Mouse (Mus musculus) embryonic fibroblast, embryonic 13.5 days (primary cell): ENCODE results near the gene Pnpo. TPM values are rescaled to one million over a fixed set of nuclear protein-coding genes. Genes with fewer than 3 reads are reported as not detected.

Source experiments
- H3K27ac ChIP-seq: 2 replicates; pipeline ENCODE4 v1.5.1; 2012; ENCODE audit warnings: low read length, control low read depth, inconsistent platforms; ENCODE audit not compliant: insufficient read depth
- H3K4me1 ChIP-seq: 2 replicates; pipeline ENCODE4 v1.6.1; 2011; ENCODE audit warnings: low read length; ENCODE audit not compliant: control insufficient read depth, insufficient read depth
- H3K4me3 ChIP-seq: 2 replicates; pipeline ENCODE4 v1.5.1; 2011; ENCODE audit warnings: mild to moderate bottlenecking, control low read depth, low read length; ENCODE audit not compliant: insufficient read depth
- CTCF ChIP-seq: IDR thresholded peaks from 2 replicates; pipeline ENCODE4 v1.5.1; 2011; ENCODE audit warnings: mild to moderate bottlenecking, control low read depth, low read length, moderate library complexity, borderline replicate concordance; ENCODE audit not compliant: insufficient read depth
- POLR2A ChIP-seq: IDR thresholded peaks from 2 replicates; pipeline ENCODE4 v1.6.1; 2011; ENCODE audit warnings: low read depth, mild to moderate bottlenecking, control low read depth, low read length, moderate library complexity
- polyA plus RNA-seq: library from polyadenylated mRNA; stranded (reverse); fragments of >200 nt; gene quantifications from 2 replicates; pipeline ENCODE4 v1.2.4, GENCODE M21; 2011; ENCODE audit warnings: low read depth; ENCODE audit not compliant: missing spikeins, insufficient read length

The Pnpo gene
- polyA plus RNA-seq, 1 experiment: 6.8 TPM

DNA sequence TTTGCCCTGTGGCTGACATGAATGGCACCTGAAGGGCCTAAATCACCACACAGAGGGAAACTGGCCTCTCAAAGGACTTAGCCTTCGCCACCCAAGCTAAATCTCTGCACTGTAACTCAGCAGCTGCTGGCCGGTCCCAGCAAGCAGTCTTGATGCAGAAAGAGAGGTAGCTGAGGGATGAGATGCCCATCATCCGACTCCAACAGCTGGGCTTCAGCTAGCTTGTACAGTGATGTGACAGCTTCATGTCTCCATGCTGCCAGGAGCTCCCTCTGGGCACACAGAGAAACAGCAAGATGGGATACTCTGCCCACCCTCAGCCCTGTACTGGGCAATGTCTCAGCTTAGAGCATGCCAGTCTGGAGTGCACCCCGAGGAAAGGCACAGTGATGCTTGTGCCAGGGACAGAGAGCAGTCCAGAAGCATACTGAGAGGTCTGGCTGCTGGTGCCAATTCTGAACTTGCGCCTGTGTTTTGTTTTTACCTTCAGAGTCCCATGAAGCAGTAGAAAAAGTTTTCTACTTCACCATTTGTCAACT is 29.7 kb upstream of the Pnpo start:
- no peak overlapping the region for H3K4me3 ChIP-seq
- peaks cover 42% of the 10 kb centered on the region for H3K4me1 ChIP-seq
- peak overlapping the region; percentile 59 for H3K27ac ChIP-seq
- TF ChIP-seq CTCF (no peak), POLR2A (no peak)

GRCm38 (mm10) chr11:96972906-96973305 is 29.1 kb upstream of the Pnpo start:
- Histone ChIP-seq H3K4me1 (peaks cover 41% of the 10 kb centered on the region), H3K4me3 (no peak overlapping the region), H3K27ac (peak overlapping the region; percentile 59)
- TF ChIP-seq POLR2A: no peak
- TF ChIP-seq CTCF: no peak

DNA sequence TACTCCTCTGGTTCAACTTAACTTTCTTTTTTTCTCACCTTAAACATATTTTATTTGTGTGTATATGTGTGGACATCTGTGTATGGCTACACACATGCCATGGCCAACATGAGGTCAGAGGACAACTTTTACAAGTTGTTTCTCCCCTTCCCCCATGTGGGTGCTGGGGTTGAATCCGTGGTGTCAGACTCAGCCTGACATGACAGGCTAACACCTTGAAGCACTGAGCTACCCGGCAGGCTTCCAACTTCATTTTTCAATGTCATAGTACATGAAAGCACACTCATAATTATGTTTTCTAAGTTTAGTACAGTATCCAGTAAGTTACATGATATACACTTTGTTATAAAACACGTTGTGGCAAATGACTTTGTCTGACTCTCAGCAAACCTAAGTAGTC is 26.6 kb upstream of the Pnpo start:
- Histone ChIP-seq H3K27ac (peak overlapping the region; percentile 97), H3K4me1 (peaks cover 42% of the 10 kb centered on the region), H3K4me3 (no peak overlapping the region)
- no peak for TF ChIP-seq POLR2A
- no peak for TF ChIP-seq CTCF

- no peak overlapping the region for H3K4me3 ChIP-seq
- H3K4me1 ChIP-seq: peaks cover 40% of the 10 kb centered on the region
- peak overlapping the region; percentile 97 for H3K27ac ChIP-seq
- TF ChIP-seq POLR2A (no peak), CTCF (no peak)
Observed at GRCm38 (mm10) chr11:96969746-96970145, 26.0 kb upstream of the Pnpo start.

DNA sequence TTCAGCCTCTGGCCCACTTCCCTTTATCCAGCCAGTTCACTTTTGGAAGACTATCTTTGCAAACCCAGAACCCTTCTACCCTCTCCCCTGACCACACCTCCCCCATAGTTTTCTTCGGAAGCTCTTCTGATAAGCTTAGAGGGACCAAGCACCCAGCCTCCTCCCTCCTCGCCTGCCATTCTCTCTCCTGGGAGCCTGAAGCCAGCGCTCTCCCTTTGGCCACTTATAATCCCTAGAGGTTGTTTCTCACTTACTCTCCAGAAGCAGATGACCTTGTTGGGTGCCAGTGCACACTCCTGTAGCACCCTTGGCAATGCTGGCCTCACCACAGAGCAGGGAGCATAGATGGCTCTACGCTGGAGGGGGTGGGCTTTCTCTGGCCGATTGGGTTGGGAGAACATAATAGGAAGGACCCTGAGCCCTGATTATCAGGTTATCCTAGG is 25.5 kb upstream of the Pnpo start:
- Histone ChIP-seq H3K4me3 (no peak overlapping the region), H3K4me1 (peaks cover 40% of the 10 kb centered on the region), H3K27ac (peak overlapping the region; percentile 97)
- TF ChIP-seq POLR2A (no peak), CTCF (no peak)

- Histone ChIP-seq H3K27ac (peak overlapping the region; percentile 97), H3K4me1 (peaks cover 39% of the 10 kb centered on the region), H3K4me3 (no peak overlapping the region)
- no peak for TF ChIP-seq CTCF
- TF ChIP-seq POLR2A: no peak
Observed at GRCm38 (mm10) chr11:96968476-96968875, 24.7 kb upstream of the Pnpo start.

DNA sequence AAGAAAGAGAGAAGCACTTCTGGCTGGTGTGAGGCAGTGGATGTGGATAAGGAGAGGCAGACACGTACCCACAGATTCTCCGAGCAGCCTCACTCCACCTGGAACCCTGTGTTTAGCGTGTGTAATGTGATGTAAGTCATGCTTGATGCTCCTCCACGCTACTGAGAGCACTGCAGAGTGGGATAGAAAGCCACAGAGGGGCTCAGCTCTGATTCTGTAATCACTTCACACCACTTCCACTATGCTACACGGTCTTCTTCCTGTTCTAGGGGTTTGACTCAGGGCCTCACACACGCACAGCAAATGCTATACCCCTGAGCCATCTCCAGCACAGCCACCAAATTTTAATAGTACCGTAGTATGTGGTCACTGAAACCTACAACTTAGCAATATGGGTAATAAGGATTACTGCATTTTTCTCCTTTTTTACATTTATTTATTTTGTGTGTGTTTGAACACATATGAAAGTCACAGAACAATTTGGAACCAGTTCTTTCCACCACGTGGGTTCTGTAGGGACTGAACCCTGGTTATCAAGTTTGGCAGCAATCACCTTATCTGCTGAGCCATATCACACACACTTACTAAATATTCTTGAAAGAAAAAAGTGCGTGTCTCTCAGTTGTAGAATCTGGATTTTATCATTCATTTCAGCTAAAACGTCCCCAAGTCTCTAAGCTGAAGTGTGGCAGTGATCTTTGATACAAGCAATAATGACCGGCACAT is 23.9 kb upstream of the Pnpo start:
- Histone ChIP-seq H3K4me1 (peaks cover 35% of the 10 kb centered on the region), H3K27ac (peak overlapping the region; percentile 97), H3K4me3 (no peak overlapping the region)
- TF ChIP-seq CTCF: no peak
- no peak for TF ChIP-seq POLR2A

GRCm38 (mm10) chr11:96966914-96967543 is 23.2 kb upstream of the Pnpo start:
- no peak for TF ChIP-seq POLR2A
- TF ChIP-seq CTCF: no peak
- H3K27ac ChIP-seq: peak overlapping the region; percentile 5; the same call in 1 of the 2 replicates
- no peak overlapping the region for H3K4me3 ChIP-seq
- peaks cover 30% of the 10 kb centered on the region for H3K4me1 ChIP-seq

- Histone ChIP-seq H3K27ac (no peak overlapping the region), H3K4me1 (peaks cover 27% of the 10 kb centered on the region), H3K4me3 (no peak overlapping the region)
- TF ChIP-seq POLR2A (no peak), CTCF (no peak)
Observed at GRCm38 (mm10) chr11:96966172-96966571, 22.4 kb upstream of the Pnpo start.

- TF ChIP-seq CTCF (peak; percentile 88), POLR2A (no peak)
Observed at GRCm38 (mm10) chr11:96963580-96963979, 19.8 kb upstream of the Pnpo start.

More at GRCm38 (mm10) chr11:96963580-96963979, 19.8 kb upstream of the Pnpo start:
- no peak overlapping the region for H3K4me3 ChIP-seq
- H3K4me1 ChIP-seq: peaks cover 10% of the 10 kb centered on the region
- H3K27ac ChIP-seq: no peak overlapping the region
